Mouse (Mus musculus): Measurements from ENCODE around the gene Tpr. TPM values are rescaled to one million over a fixed set of nuclear protein-coding genes. Genes with fewer than 3 reads are reported as not detected.

Tpr gene
- polyA plus RNA-seq (2017; shearing (Covaris generic)) = 179 TPM

DNA sequence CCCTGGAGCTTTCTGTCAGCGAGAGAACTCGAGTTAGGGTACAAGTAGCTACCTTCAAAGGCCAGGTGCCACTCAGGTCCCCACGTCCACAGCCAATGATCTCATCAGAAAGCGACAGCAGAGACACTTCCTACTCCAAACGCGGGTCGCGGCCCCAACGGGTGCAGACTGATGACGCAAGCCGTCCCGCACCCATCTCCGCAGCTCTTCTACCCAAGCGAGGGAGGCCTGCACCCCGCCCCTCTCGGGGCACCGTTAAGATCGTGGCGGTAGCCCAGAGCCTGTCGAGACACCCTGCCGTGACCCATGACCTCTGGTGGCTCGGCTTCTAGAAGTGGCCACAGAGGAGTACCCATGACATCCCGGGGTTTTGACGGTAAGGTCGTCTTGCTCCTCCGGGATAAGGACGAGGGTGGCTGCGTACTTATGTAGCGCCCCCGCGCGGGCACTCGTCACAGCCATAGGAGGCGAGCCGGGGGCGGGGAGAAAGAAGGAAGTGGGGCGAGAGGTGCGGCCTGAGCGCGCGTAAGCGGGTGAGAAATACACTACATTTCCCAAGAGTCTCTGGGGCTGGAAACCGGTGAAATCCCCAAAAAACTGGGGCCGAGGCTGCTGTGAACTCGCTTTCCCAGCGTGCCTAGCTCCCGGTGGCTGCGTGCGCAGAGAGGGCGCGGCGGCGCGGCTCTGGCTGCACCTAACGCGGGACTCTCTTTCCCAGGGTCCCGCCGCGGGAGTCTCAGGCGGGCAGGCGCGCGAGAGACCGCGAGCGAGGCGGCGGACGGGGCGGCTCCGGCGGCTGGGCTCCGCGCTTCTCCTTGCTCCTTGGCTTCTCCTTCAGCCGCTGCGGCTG, at the start of gene Tpr, which contains the start of gene Odr4:
Gene Tpr, plus strand, starts transcription at position 201 of the 850 bp plus-strand sequence.
Gene Odr4, minus strand, starts transcription at position 443 of the 850 bp plus-strand sequence.

DNA sequence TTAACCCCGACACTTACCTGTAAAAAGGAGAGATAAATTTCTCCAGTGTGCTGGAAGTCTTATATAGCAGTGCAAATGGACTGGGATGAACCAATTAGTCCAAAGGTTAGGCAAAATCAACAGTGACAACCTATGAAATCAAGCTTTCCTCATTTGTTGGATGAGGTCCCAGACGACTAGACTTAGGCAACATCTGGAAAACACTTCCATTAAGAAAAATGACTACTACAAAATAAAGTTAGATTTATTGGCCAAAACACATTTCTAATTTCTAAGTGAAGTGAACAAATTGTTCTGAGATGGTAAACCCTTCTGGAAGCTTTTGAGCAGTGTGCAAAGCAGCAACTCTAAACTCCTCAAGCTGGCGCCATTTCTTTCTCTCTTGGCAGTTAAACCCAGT, 73.5 kb downstream of the Tpr start, which contains the start of gene Prg4:
Gene Prg4, minus strand, starts transcription at position 34 of the 400 bp plus-strand sequence.

Other genes starting within 250 kb of the Tpr start
- not detected for gene Pdc, start 73.4 kb upstream of the Tpr start, polyA plus RNA-seq (2017; shearing (Covaris generic))
- 35.9 TPM for gene Odr4, start 242 bp downstream of the Tpr start, polyA plus RNA-seq (2017; shearing (Covaris generic))
- gene Prg4, start 73.3 kb downstream of the Tpr start, polyA plus RNA-seq (2017; shearing (Covaris generic)) = 35.4 TPM